Mouse (Mus musculus): ENCODE results near the gene Scn3a. TPM values are rescaled to one million over a fixed set of nuclear protein-coding genes. Genes with fewer than 3 reads are reported as not detected.
"Not testable (repeated sequence)": the region's sequence is repeated elsewhere in the genome, so short reads cannot be mapped to it uniquely, and the experiment has no call there.

The Scn3a gene
- polyA plus RNA-seq, 1 experiment = not detected

GRCm38 (mm10) chr2:65483434-65483833 lies 84.0 kb downstream of the Scn3a start:
- H3K79me2 ChIP-seq (ENCODE audit: control insufficient read depth, insufficient read depth) = no peaks in the 10 kb centered on the region
- H3K79me3 ChIP-seq (ENCODE audit: low read depth) = no peaks in the 10 kb centered on the region
- H3K36me3 ChIP-seq (ENCODE audit: control insufficient read depth, insufficient read depth) = no peaks in the 10 kb centered on the region
- no peak overlapping the region for H3ac ChIP-seq (ENCODE audit: control insufficient read depth, insufficient read length, low read depth)
- H3K4me3 ChIP-seq (ENCODE audit: insufficient read depth, poor library complexity, severe bottlenecking) = no peak overlapping the region
- H3K27me3 ChIP-seq (ENCODE audit: control insufficient read depth, insufficient read depth, insufficient read length) = no peaks in the 10 kb centered on the region
- TF ChIP-seq CEBPB (IDR thresholded peaks at IDR 0.05; ENCODE audit: low read depth) (peak; percentile 23), CTCF (IDR thresholded peaks at IDR 0.05; ENCODE audit: control insufficient read depth, insufficient read depth, insufficient read length) (no peak), MYOG (IDR thresholded peaks at IDR 0.05; ENCODE audit: control insufficient read depth, extremely low read depth, insufficient read length) (no peak), MYOD1 (IDR thresholded peaks at IDR 0.05; ENCODE audit: control insufficient read depth, insufficient read length, low read depth) (no peak), FOSL1 (IDR thresholded peaks at IDR 0.05; ENCODE audit: insufficient read depth, low read length, poor library complexity, severe bottlenecking) (no peak), USF1 (IDR thresholded peaks at IDR 0.05; ENCODE audit: low read depth) (peak; percentile 48), MAX (IDR thresholded peaks at IDR 0.05) (no peak)

DNA sequence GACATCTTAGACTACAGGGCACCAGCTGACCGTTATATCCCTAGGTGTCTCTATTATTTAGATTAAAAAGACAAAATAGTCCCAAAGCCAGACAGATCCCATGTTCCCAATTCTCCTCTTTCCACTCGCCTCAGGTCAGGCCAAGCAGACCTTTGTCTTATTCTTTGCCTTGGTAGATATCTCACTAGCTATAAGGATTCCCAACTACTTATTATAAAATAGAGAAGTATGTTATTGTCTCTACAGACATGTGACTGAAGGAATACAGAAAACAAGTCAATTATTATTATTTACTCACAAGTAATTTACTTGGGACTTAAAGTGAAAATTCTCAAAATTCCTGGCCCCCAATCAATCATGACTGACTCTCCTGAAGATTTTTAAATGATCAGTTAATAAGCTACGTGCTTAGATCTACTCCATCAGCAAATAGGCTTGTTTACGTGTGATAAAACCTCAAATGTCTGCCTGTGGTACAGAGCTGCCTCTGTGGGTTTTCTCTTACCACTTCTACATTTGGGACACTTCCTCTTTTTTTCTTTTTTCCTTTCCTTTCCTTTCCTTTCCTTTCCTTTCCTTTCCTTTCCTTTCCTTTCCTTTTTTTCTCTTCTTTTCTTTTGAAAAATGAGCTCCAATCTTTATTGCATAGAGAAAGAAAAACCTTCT lies 86.3 kb downstream of the Scn3a start:
- Histone ChIP-seq H3K4me3 (ENCODE audit: insufficient read depth, poor library complexity, severe bottlenecking) (no peak overlapping the region), H3K36me3 (ENCODE audit: control insufficient read depth, insufficient read depth) (no peaks in the 10 kb centered on the region), H3K79me2 (ENCODE audit: control insufficient read depth, insufficient read depth) (no peaks in the 10 kb centered on the region), H3K79me3 (ENCODE audit: low read depth) (no peaks in the 10 kb centered on the region), H3K27me3 (ENCODE audit: control insufficient read depth, insufficient read depth, insufficient read length) (no peaks in the 10 kb centered on the region), H3ac (ENCODE audit: control insufficient read depth, insufficient read length, low read depth) (no peak overlapping the region)
- TF ChIP-seq FOSL1 (IDR thresholded peaks at IDR 0.05; ENCODE audit: insufficient read depth, low read length, poor library complexity, severe bottlenecking) = no peak
- no peak for TF ChIP-seq MYOD1 (IDR thresholded peaks at IDR 0.05; ENCODE audit: control insufficient read depth, insufficient read length, low read depth)
- TF ChIP-seq CTCF (IDR thresholded peaks at IDR 0.05; ENCODE audit: control insufficient read depth, insufficient read depth, insufficient read length) = no peak
- no peak for TF ChIP-seq MAX (IDR thresholded peaks at IDR 0.05)
- TF ChIP-seq CEBPB (IDR thresholded peaks at IDR 0.05; ENCODE audit: low read depth) = no peak
- no peak for TF ChIP-seq MYOG (IDR thresholded peaks at IDR 0.05; ENCODE audit: control insufficient read depth, extremely low read depth, insufficient read length)
- TF ChIP-seq USF1 (IDR thresholded peaks at IDR 0.05; ENCODE audit: low read depth) = no peak

GRCm38 (mm10) chr2:65471311-65471882 lies 96.0 kb downstream of the Scn3a start:
- Histone ChIP-seq H3K36me3 (ENCODE audit: control insufficient read depth, insufficient read depth) (no peaks in the 10 kb centered on the region), H3K4me3 (ENCODE audit: insufficient read depth, poor library complexity, severe bottlenecking) (no peak overlapping the region), H3K79me3 (ENCODE audit: low read depth) (no peaks in the 10 kb centered on the region), H3K27me3 (ENCODE audit: control insufficient read depth, insufficient read depth, insufficient read length) (no peaks in the 10 kb centered on the region), H3ac (ENCODE audit: control insufficient read depth, insufficient read length, low read depth) (no peak overlapping the region), H3K79me2 (ENCODE audit: control insufficient read depth, insufficient read depth) (no peaks in the 10 kb centered on the region)
- no peak for TF ChIP-seq CTCF (IDR thresholded peaks at IDR 0.05; ENCODE audit: control insufficient read depth, insufficient read depth, insufficient read length)
- no peak for TF ChIP-seq MYOG (IDR thresholded peaks at IDR 0.05; ENCODE audit: control insufficient read depth, extremely low read depth, insufficient read length)
- TF ChIP-seq FOSL1 (IDR thresholded peaks at IDR 0.05; ENCODE audit: insufficient read depth, low read length, poor library complexity, severe bottlenecking) = no peak
- TF ChIP-seq USF1 (IDR thresholded peaks at IDR 0.05; ENCODE audit: low read depth) = no peak
- no peak for TF ChIP-seq MAX (IDR thresholded peaks at IDR 0.05)

- Histone ChIP-seq H3K36me3 (ENCODE audit: control insufficient read depth, insufficient read depth) (no peaks in the 10 kb centered on the region), H3K27me3 (ENCODE audit: control insufficient read depth, insufficient read depth, insufficient read length) (no peaks in the 10 kb centered on the region), H3K79me2 (ENCODE audit: control insufficient read depth, insufficient read depth) (no peaks in the 10 kb centered on the region), H3K4me3 (ENCODE audit: insufficient read depth, poor library complexity, severe bottlenecking) (no peak overlapping the region), H3K79me3 (ENCODE audit: low read depth) (no peaks in the 10 kb centered on the region), H3ac (ENCODE audit: control insufficient read depth, insufficient read length, low read depth) (no peak overlapping the region)
- TF ChIP-seq CEBPB (IDR thresholded peaks at IDR 0.05; ENCODE audit: low read depth) (no peak), FOSL1 (IDR thresholded peaks at IDR 0.05; ENCODE audit: insufficient read depth, low read length, poor library complexity, severe bottlenecking) (no peak), MAX (IDR thresholded peaks at IDR 0.05) (no peak), MYOG (IDR thresholded peaks at IDR 0.05; ENCODE audit: control insufficient read depth, extremely low read depth, insufficient read length) (no peak), USF1 (IDR thresholded peaks at IDR 0.05; ENCODE audit: low read depth) (no peak), CTCF (IDR thresholded peaks at IDR 0.05; ENCODE audit: control insufficient read depth, insufficient read depth, insufficient read length) (no peak), MYOD1 (IDR thresholded peaks at IDR 0.05; ENCODE audit: control insufficient read depth, insufficient read length, low read depth) (no peak)
These were observed 101.7 kb downstream of the Scn3a start for GRCm38 (mm10) chr2:65465694-65466093.

- Histone ChIP-seq H3K79me3 (ENCODE audit: low read depth) (no peaks in the 10 kb centered on the region), H3K4me3 (ENCODE audit: insufficient read depth, poor library complexity, severe bottlenecking) (no peak overlapping the region), H3K79me2 (ENCODE audit: control insufficient read depth, insufficient read depth) (no peaks in the 10 kb centered on the region), H3ac (ENCODE audit: control insufficient read depth, insufficient read length, low read depth) (no peak overlapping the region), H3K27me3 (ENCODE audit: control insufficient read depth, insufficient read depth, insufficient read length) (no peaks in the 10 kb centered on the region), H3K36me3 (ENCODE audit: control insufficient read depth, insufficient read depth) (no peaks in the 10 kb centered on the region)
- TF ChIP-seq MAX (IDR thresholded peaks at IDR 0.05) (no peak), MYOG (IDR thresholded peaks at IDR 0.05; ENCODE audit: control insufficient read depth, extremely low read depth, insufficient read length) (no peak)
These were observed 113.7 kb downstream of the Scn3a start for GRCm38 (mm10) chr2:65453763-65454162.

GRCm38 (mm10) chr2:65451401-65452078 lies 115.9 kb downstream of the Scn3a start:
- not testable (repeated sequence) for H3K27me3 ChIP-seq (ENCODE audit: control insufficient read depth, insufficient read depth, insufficient read length); H3K79me3 ChIP-seq (ENCODE audit: low read depth); H3ac ChIP-seq (ENCODE audit: control insufficient read depth, insufficient read length, low read depth); H3K36me3 ChIP-seq (ENCODE audit: control insufficient read depth, insufficient read depth); H3K79me2 ChIP-seq (ENCODE audit: control insufficient read depth, insufficient read depth); H3K4me3 ChIP-seq (ENCODE audit: insufficient read depth, poor library complexity, severe bottlenecking)

All from C2C12 (cell line).